Mouse (Mus musculus): ENCODE results near the gene G6pc3. TPM values are rescaled to one million over a fixed set of nuclear protein-coding genes. Genes with fewer than 3 reads are reported as not detected.

G6pc3 gene
- total and polyA plus RNA-seq, 3 experiments, result 44.8 to 89.9 (median 50.6) TPM

DNA sequence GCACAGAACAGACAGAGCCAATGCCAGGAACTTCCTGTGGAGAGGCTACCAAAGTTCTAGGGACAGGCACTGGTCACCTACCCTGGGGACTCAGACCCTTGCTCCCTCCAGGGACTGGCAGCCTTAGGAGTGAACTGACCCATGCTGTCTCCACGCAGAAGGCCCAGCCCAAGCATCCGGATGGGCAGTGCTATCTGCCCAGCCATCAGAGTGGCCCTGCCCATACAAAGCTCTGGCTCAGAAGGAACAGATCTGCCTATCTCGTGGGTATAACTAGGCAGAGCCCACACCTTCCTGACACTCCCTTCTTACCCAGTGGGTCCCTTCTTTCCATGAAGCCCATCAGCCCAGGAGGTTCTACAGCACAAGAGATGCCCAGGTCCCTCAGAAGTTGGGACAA, 20.8 kb downstream of the G6pc3 start:
- WGBS, result 28% methylated on average over 3 of the region's 3 CpGs
- DNase-seq, result peak; percentile 15 to 27
- Histone ChIP-seq H3K4me3 (no peak overlapping the region), H3K27ac (peak overlapping the region; percentile 53), H3K9ac (ENCODE audit: low read depth, low read length) (no peak overlapping the region), H3K79me2 (replicated peaks; ENCODE audit: control insufficient read depth, insufficient read depth, low read length) (peaks cover 11% of the 10 kb centered on the region), H3K27me3 (ENCODE audit: control insufficient read depth, insufficient read depth, low read length) (no peaks in the 10 kb centered on the region), H3K4me1 (ENCODE audit: control insufficient read depth, insufficient read depth, low read length) (peaks cover 38% of the 10 kb centered on the region), H3K36me3 (ENCODE audit: control insufficient read depth, insufficient read depth, low read length) (peaks cover 1% of the 10 kb centered on the region; the same call in 1 of the 2 replicates)
- TF ChIP-seq CTCF (IDR thresholded peaks at IDR 0.05) (no peak), EP300 (IDR thresholded peaks at IDR 0.05; ENCODE audit: insufficient read depth, low read depth, low read length) (no peak), POLR2A (IDR thresholded peaks at IDR 0.05; ENCODE audit: insufficient read depth, low read depth, low read length) (no peak)
- intact Hi-C loops (cut with DNase I), result loop anchor here (1.0 kb wide), 1 partner anchor 14 kb away; no protein-coding TSS in a partner anchor

DNA sequence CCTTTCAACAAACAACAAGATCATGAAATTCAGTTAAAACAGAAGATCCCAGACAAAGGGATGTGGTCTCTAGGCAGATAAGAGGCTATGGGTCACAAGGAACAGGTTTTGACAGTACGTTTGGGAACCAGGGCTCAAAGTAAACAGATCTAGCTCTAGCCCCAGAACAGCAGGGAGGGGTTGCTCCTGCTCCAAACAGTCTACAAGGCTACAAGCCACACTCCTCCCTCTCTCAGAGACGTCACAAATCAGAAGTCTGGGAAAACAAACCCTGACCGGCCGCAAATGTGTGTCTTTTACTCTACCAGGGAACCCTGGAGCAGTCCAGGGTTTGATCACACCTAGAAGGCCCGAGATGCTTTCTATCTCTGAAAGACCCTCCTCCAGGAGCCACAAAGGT, 21.6 kb downstream of the G6pc3 start:
- 66% methylated on average over 5 of the region's 5 CpGs for WGBS
- intact Hi-C loops (cut with DNase I), result no loop called here
- Histone ChIP-seq H3K4me3 (no peak overlapping the region), H3K79me2 (replicated peaks; ENCODE audit: control insufficient read depth, insufficient read depth, low read length) (peaks cover 11% of the 10 kb centered on the region), H3K9ac (ENCODE audit: low read depth, low read length) (no peak overlapping the region), H3K27me3 (ENCODE audit: control insufficient read depth, insufficient read depth, low read length) (no peaks in the 10 kb centered on the region), H3K4me1 (ENCODE audit: control insufficient read depth, insufficient read depth, low read length) (peaks cover 45% of the 10 kb centered on the region), H3K36me3 (ENCODE audit: control insufficient read depth, insufficient read depth, low read length) (peaks cover 3% of the 10 kb centered on the region; the same call in 1 of the 2 replicates), H3K27ac (peak overlapping the region; percentile 37)
- no peak for TF ChIP-seq CTCF (IDR thresholded peaks at IDR 0.05)
- TF ChIP-seq POLR2A (IDR thresholded peaks at IDR 0.05; ENCODE audit: insufficient read depth, low read depth, low read length), result no peak
- TF ChIP-seq EP300 (IDR thresholded peaks at IDR 0.05; ENCODE audit: insufficient read depth, low read depth, low read length), result no peak
- DNase-seq, result peak in 1 of 2 experiments; percentile 17

DNA sequence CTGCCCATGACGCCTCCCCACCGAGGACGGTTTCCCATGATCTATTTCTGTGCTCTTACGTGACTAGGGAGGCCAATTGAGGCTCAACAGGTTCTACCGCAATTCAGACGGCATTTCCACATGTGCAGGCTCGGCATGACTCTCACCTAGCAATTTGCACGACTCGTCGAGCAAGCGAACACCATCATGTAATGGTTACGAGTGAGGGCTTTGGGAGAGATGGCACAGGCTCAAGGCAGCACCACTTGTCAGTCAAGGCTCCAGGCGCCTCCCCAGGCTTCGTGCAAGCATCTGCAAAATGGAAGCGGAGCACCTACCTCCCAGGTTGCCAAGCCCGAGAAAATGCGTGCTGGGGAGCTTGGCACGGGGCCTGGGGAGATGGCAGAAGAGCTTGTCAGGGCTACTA, 22.5 kb downstream of the G6pc3 start:
- Histone ChIP-seq H3K79me2 (replicated peaks; ENCODE audit: control insufficient read depth, insufficient read depth, low read length) (peaks cover 7% of the 10 kb centered on the region), H3K27ac (peak overlapping the region; percentile 37), H3K4me1 (ENCODE audit: control insufficient read depth, insufficient read depth, low read length) (peaks cover 50% of the 10 kb centered on the region), H3K27me3 (ENCODE audit: control insufficient read depth, insufficient read depth, low read length) (no peaks in the 10 kb centered on the region), H3K36me3 (ENCODE audit: control insufficient read depth, insufficient read depth, low read length) (peaks cover 3% of the 10 kb centered on the region; the same call in 1 of the 2 replicates), H3K4me3 (no peak overlapping the region), H3K9ac (ENCODE audit: low read depth, low read length) (0 out of 2 replicates have a peak overlapping the region, but pooled peaks have one; percentile 2)
- DNase-seq, result peak; percentile 57 to 67
- TF ChIP-seq CTCF (IDR thresholded peaks at IDR 0.05) (no peak), EP300 (IDR thresholded peaks at IDR 0.05; ENCODE audit: insufficient read depth, low read depth, low read length) (no peak), POLR2A (IDR thresholded peaks at IDR 0.05; ENCODE audit: insufficient read depth, low read depth, low read length) (no peak)
- 48% methylated on average over 18 of the region's 18 CpGs for WGBS
- intact Hi-C loops (cut with DNase I), result no loop called here

DNA sequence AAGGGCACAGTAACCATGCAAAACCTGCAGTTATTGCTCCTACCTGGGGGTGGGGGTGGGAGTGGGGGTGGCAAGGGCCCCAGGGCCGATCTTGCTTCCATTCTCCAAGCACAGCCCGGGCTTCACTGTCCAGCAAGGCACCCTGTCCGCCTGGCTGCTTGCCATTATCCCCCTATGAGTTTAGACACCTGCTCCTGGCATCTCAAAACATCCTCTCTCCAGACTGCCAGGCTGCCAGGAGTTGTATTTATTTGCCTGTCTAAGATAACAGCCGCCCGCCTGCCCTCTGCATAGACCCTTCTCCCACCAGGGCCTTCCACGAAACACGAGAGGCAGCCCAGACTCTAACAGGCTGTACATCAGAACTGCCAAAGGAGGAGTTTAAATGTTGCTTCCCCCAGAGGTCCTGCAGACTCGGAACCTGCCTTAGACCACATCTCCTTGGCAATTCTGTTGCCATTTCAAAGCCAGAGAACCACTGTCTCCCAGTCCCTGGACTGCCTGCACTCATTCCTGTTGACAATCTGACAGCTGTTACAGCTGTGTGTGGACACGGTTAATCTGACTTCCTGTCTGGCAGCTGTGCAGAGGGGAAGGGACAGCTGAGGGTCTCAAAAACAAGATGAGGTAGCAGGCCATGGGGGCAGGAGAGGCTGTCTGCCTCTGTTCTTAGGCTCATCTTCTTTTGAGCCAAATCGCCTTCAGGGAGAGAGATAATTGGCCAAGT, 25.2 kb downstream of the G6pc3 start:
- Histone ChIP-seq H3K27ac (peak overlapping the region; percentile 92), H3K27me3 (ENCODE audit: control insufficient read depth, insufficient read depth, low read length) (no peaks in the 10 kb centered on the region), H3K79me2 (replicated peaks; ENCODE audit: control insufficient read depth, insufficient read depth, low read length) (peaks cover 5% of the 10 kb centered on the region), H3K4me3 (no peak overlapping the region), H3K9ac (ENCODE audit: low read depth, low read length) (no peak overlapping the region; the same call in 1 of the 2 replicates), H3K4me1 (ENCODE audit: control insufficient read depth, insufficient read depth, low read length) (peaks cover 49% of the 10 kb centered on the region), H3K36me3 (ENCODE audit: control insufficient read depth, insufficient read depth, low read length) (peaks cover 3% of the 10 kb centered on the region; the same call in 1 of the 2 replicates)
- DNase-seq, result peak; percentile 10 to 36
- TF ChIP-seq EP300 (IDR thresholded peaks at IDR 0.05; ENCODE audit: insufficient read depth, low read depth, low read length) (no peak), CTCF (IDR thresholded peaks at IDR 0.05) (no peak), POLR2A (IDR thresholded peaks at IDR 0.05; ENCODE audit: insufficient read depth, low read depth, low read length) (no peak)
- 29% methylated on average over 10 of the region's 10 CpGs for WGBS
- intact Hi-C loops (cut with DNase I), result no loop called here

DNA sequence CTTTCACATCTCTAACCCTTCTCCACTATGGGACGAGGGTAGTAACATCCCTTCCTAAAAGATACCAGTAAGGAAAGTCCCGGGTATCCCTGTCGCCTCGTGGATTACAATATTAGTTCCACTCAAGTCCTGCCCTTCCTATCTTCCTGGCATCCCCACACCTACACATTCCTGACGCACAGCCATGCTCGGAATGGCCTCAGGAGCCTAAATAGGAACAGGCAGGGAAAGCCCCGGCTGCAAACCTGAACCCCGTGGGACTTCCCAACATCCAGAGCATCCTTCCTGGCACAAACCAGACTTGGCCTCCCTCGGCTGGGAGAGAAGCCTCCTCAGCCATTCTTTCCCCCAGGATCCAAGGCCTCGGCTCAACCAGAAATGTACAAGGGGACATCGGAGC, 26.1 kb downstream of the G6pc3 start:
- TF ChIP-seq POLR2A (IDR thresholded peaks at IDR 0.05; ENCODE audit: insufficient read depth, low read depth, low read length) (no peak), EP300 (IDR thresholded peaks at IDR 0.05; ENCODE audit: insufficient read depth, low read depth, low read length) (no peak), CTCF (IDR thresholded peaks at IDR 0.05) (no peak)
- Histone ChIP-seq H3K4me3 (peak overlapping the region; percentile 32), H3K27me3 (ENCODE audit: control insufficient read depth, insufficient read depth, low read length) (no peaks in the 10 kb centered on the region), H3K79me2 (replicated peaks; ENCODE audit: control insufficient read depth, insufficient read depth, low read length) (peaks cover 5% of the 10 kb centered on the region), H3K27ac (peak overlapping the region; percentile 92), H3K36me3 (ENCODE audit: control insufficient read depth, insufficient read depth, low read length) (peaks cover 3% of the 10 kb centered on the region; the same call in 1 of the 2 replicates), H3K4me1 (ENCODE audit: control insufficient read depth, insufficient read depth, low read length) (peaks cover 48% of the 10 kb centered on the region), H3K9ac (ENCODE audit: low read depth, low read length) (peak overlapping the region; percentile 62)
- DNase-seq, result peak; percentile 24 to 27
- intact Hi-C loops (cut with DNase I), result no loop called here
- 15% methylated on average over 11 of the region's 11 CpGs for WGBS

All from heart, adult 2 months (tissue).